Mouse (Mus musculus): ENCODE data around the gene Pcx.

DNA sequence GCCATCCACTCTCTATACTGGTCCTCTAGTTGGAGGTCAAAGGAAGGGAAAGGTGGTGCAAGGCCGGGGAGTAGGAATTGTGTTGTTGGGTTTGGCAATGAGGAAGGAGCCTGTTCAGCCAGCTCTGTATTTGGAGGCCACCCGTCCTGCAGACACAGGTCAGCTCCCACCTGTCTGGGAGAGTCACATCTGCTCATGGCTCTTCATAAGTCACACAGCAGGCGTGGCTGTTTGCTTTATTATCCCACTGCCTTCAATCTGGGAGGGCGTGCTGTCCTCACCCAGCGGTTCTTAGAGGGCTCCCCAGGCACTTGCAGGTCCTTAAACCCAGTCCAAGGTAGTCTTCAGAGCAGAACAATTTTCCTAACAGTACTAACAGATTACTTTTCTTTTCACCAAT, 49.9 kb downstream of the Pcx start:
- TF ChIP-seq CTCF (IDR thresholded peaks at IDR 0.05; ENCODE audit: low read depth) (peak; percentile 19; the same call in 1 of the 2 replicates), EP300 (IDR thresholded peaks at IDR 0.05; ENCODE audit: low read depth) (no peak)

All from liver, embryonic 14.5 days (tissue).